Mouse (Mus musculus) heart, postnatal 0 days (tissue): ENCODE measurements at regions not wholly inside any gene's neighbourhood (a gene's known extent, or its start where the extent isn't known, plus 50 kb on each side); places are given as distances from the start of the nearest gene placed in this dataset.
"Not testable (repeated sequence)": the region's sequence is repeated elsewhere in the genome, so short reads cannot be mapped to it uniquely, and the experiment has no call there.

Source experiments
- ATAC-seq: fragments of 200-750 bp; cut with Nextera tagmentation; 2 replicates; pipeline ENCODE4 v1.8.0; 2017; ENCODE audit warnings: low read depth, moderate number of reproducible peaks, moderate library complexity; ENCODE audit not compliant: insufficient read depth
- DNase-seq: peaks from one replicate; pipeline ENCODE4 v3.0.0-alpha.2; 2016; ENCODE audit warnings: low spot score
- H3K27ac ChIP-seq: fragments of 300-500 bp; sonication (generic); 2 replicates; pipeline ENCODE4 v1.5.1; 2014; ENCODE audit warnings: low read depth, mild to moderate bottlenecking
- H3K27me3 ChIP-seq: fragments of 300-500 bp; sonication (generic); 2 replicates; pipeline ENCODE4 v1.6.1; 2014; ENCODE audit warnings: low read length, mixed read lengths; ENCODE audit not compliant: control insufficient read depth, insufficient read depth
- H3K36me3 ChIP-seq: fragments of 300-500 bp; sonication (generic); replicated peaks from 2 replicates; pipeline ENCODE4 v1.6.1; 2014; ENCODE audit warnings: low read length, mixed read lengths; ENCODE audit not compliant: control insufficient read depth, insufficient read depth
- H3K4me1 ChIP-seq: fragments of 300-500 bp; sonication (generic); 2 replicates; pipeline ENCODE4 v1.6.1; 2014; ENCODE audit warnings: antibody characterized with exemption; ENCODE audit not compliant: control insufficient read depth, insufficient read depth
- H3K4me2 ChIP-seq: fragments of 300-500 bp; sonication (generic); 2 replicates; pipeline ENCODE4 v1.6.1; 2014; ENCODE audit warnings: low read depth, mild to moderate bottlenecking, low read length, moderate library complexity
- H3K4me3 ChIP-seq: fragments of 300-500 bp; sonication (generic); 2 replicates; pipeline ENCODE4 v1.5.1; 2014; ENCODE audit warnings: low read depth, low read length
- H3K9ac ChIP-seq: fragments of 300-500 bp; sonication (generic); replicated peaks from 2 replicates; pipeline ENCODE4 v1.6.1; 2014; ENCODE audit warnings: low read depth, low read length, mixed read lengths
- H3K9me3 ChIP-seq: fragments of 300-500 bp; sonication (generic); replicated peaks from 2 replicates; pipeline ENCODE4 v1.6.1; 2016; ENCODE audit warnings: low read length; ENCODE audit not compliant: control insufficient read depth
- CTCF ChIP-seq: IDR thresholded peaks from 2 replicates; pipeline ENCODE4 v1.5.1; 2016; ENCODE audit warnings: antibody characterized with exemption, control low read depth, low read depth
- EP300 ChIP-seq: IDR thresholded peaks from 2 replicates; pipeline ENCODE4 v1.6.1; 2016; ENCODE audit warnings: antibody characterized with exemption, low read depth
- WGBS: fragments of 180-500 bp; shearing (Covaris S2); extraction: QIAGEN DNeasy Blood & Tissue Kit; methylation state at CpG from one replicate; pipeline ENCODE4 v1.1.7; 2014; 5-methylcytosine and 5-hydroxymethylcytosine counted together

GRCm38 (mm10) chr6:70227166-70227565, 564.9 kb downstream of the Rpia start:
- Histone ChIP-seq H3K36me3 (no peaks in the 10 kb centered on the region), H3K27me3 (no peaks in the 10 kb centered on the region), H3K4me1 (no peaks in the 10 kb centered on the region), H3K4me2 (no peak overlapping the region), H3K4me3 (no peak overlapping the region), H3K9me3 (no peaks in the 10 kb centered on the region), H3K9ac (no peak overlapping the region), H3K27ac (no peak overlapping the region)
- 59% methylated on average over 4 of the region's 4 CpGs for WGBS
- ATAC-seq: no peak
- DNase-seq: no peak
- TF ChIP-seq CTCF: no peak
- no peak for TF ChIP-seq EP300

- not testable (repeated sequence) for H3K9ac ChIP-seq, H3K9me3 ChIP-seq, H3K4me2 ChIP-seq, DNase-seq, H3K27ac ChIP-seq, H3K36me3 ChIP-seq, H3K27me3 ChIP-seq, H3K4me3 ChIP-seq, H3K4me1 ChIP-seq, ATAC-seq
- WGBS: 51% methylated on average over 2 of the region's 2 CpGs
Observed at GRCm38 (mm10) chr6:70216632-70217031, 575.4 kb downstream of the Rpia start.

GRCm38 (mm10) chr6:70215781-70216180, 576.3 kb downstream of the Rpia start:
- H3K4me1 ChIP-seq, H3K9ac ChIP-seq, H3K9me3 ChIP-seq, H3K27me3 ChIP-seq, H3K4me2 ChIP-seq, H3K27ac ChIP-seq, DNase-seq, H3K36me3 ChIP-seq, ATAC-seq, H3K4me3 ChIP-seq: not testable (repeated sequence)
- WGBS: 50% methylated on average over 3 of the region's 3 CpGs
